Mouse (Mus musculus): ENCODE data around the gene Crisp4. TPM values are rescaled to one million over a fixed set of nuclear protein-coding genes. Genes with fewer than 3 reads are reported as not detected.

Crisp4 gene
- not detected in 2 replicates for polyA plus RNA-seq (2012; ENCODE audit: insufficient read depth, insufficient read length, missing spikeins)

DNA sequence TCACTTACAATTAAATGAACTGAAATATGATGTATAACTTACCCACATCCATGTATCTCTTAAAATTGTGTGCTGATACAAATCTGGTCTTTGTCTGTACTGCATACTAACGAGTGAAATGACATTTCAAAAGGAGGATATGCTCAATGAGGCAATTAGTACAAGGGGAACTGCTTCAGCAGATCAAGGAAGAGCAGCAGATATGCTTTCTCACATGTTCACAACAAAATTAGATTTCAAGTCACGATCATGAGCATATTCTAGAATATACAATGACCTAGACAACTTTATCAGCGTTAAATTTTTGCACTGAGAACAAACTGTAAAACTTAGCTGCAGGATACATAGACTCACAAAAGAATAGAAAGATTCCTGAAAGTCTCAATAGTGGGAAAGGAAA is at the start of gene Crisp4:
Gene Crisp4 (minus strand): TSS at position 101 of the 400 bp plus-strand sequence.
- Histone ChIP-seq H3K4me3 (ENCODE audit: insufficient read depth, low read depth, low read length) (no peak within 1 kb of the TSS), H3K4me1 (ENCODE audit: control insufficient read depth, insufficient read depth, insufficient read length, low read length) (no peaks in the 10 kb centered on the region), H3K27ac (replicated peaks; ENCODE audit: low read depth, low read length) (no peak within 1 kb of the TSS)

- H3K27ac ChIP-seq (replicated peaks; ENCODE audit: low read depth, low read length): no peak overlapping the region
- no peaks in the 10 kb centered on the region for H3K4me1 ChIP-seq (ENCODE audit: control insufficient read depth, insufficient read depth, insufficient read length, low read length)
- H3K4me3 ChIP-seq (ENCODE audit: insufficient read depth, low read depth, low read length): no peak overlapping the region
Measured at GRCm38 (mm10) chr1:18191719-18192118, 46.0 kb upstream of the Crisp4 start.

DNA sequence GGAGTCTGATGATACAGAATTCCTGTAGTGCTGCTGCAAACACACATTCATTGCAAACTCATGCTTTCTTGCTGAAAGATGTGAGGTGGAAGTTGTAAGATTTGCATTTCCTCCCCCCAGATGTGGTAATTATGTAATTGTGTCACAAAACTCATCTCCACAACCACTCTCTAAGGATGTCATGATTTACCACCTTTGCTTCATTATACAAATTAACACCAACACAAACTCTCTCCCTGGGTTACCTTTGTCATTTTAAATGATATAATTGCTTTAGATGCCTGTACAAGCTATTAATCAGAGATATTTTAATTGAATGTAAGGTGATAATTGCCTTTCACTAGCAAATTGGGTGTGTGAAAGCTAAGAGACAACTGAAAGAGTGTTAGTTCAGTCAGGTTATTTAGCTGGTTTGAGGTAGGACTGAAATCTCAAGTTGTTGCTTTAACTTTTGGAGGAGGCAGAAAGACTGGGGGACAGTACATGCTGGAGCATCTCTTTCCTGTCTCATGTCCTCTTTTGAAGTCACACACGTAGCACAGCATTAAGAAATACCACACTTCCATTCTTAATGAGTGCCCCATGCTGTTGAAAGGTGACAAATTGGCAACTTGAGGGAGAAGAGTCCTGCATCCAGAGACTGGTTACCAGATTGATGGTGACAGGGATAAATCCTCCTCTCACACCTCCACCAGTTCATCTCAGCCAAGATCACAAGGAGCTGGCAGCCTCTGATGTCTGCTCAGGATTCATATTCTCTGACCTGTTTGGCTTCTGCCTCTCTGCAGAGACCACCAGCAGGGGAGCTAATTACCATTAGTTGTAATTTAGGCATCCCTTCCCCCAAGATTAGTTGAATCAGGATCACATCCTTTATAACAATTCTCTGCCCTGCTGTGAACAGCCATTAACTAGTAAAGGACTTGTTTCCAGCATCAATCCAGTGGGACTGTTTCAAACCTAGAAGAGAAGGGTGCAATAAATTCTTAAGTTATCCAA is 45.3 kb upstream of the Crisp4 start:
- Histone ChIP-seq H3K4me3 (ENCODE audit: insufficient read depth, low read depth, low read length) (no peak overlapping the region), H3K27ac (replicated peaks; ENCODE audit: low read depth, low read length) (no peak overlapping the region), H3K4me1 (ENCODE audit: control insufficient read depth, insufficient read depth, insufficient read length, low read length) (no peaks in the 10 kb centered on the region)

- H3K4me1 ChIP-seq (ENCODE audit: control insufficient read depth, insufficient read depth, insufficient read length, low read length): no peaks in the 10 kb centered on the region
- H3K27ac ChIP-seq (replicated peaks; ENCODE audit: low read depth, low read length): no peak overlapping the region
- no peak overlapping the region for H3K4me3 ChIP-seq (ENCODE audit: insufficient read depth, low read depth, low read length)
Measured at GRCm38 (mm10) chr1:18181167-18181566, 35.5 kb upstream of the Crisp4 start.

GRCm38 (mm10) chr1:18170573-18170972 is 24.9 kb upstream of the Crisp4 start:
- Histone ChIP-seq H3K27ac (replicated peaks; ENCODE audit: low read depth, low read length) (no peak overlapping the region), H3K4me3 (ENCODE audit: insufficient read depth, low read depth, low read length) (no peak overlapping the region), H3K4me1 (ENCODE audit: control insufficient read depth, insufficient read depth, insufficient read length, low read length) (no peaks in the 10 kb centered on the region)

DNA sequence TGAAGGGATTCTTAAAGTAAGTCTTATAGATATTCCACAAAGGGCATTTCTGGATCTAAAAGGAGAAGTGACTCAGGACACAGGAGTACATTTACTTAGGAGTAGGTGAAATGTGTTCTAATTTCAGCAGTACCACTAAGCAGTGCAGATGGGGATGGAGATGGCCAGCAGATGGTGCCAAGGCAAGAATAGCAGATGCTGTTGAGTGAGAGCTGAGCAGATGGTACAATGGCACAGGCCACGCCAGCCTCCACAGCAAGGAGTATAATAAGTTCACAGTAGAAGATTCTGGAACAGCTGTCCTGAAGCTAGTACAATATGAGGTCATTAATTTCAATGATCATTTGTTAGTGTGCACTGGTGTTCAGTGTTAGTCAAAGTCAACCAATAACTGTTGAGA is 22.6 kb upstream of the Crisp4 start:
- Histone ChIP-seq H3K4me1 (ENCODE audit: control insufficient read depth, insufficient read depth, insufficient read length, low read length) (no peaks in the 10 kb centered on the region), H3K4me3 (ENCODE audit: insufficient read depth, low read depth, low read length) (no peak overlapping the region)

GRCm38 (mm10) chr1:18159082-18159481 is 13.4 kb upstream of the Crisp4 start:
- no peak overlapping the region for H3K27ac ChIP-seq (replicated peaks; ENCODE audit: low read depth, low read length)
- no peaks in the 10 kb centered on the region for H3K4me1 ChIP-seq (ENCODE audit: control insufficient read depth, insufficient read depth, insufficient read length, low read length)
- no peak overlapping the region for H3K4me3 ChIP-seq (ENCODE audit: insufficient read depth, low read depth, low read length)

More for the DNA sequence above, 22.6 kb upstream of the Crisp4 start:
- no peak overlapping the region for H3K27ac ChIP-seq (replicated peaks; ENCODE audit: low read depth, low read length)

GRCm38 (mm10) chr1:18148211-18148610 is 2.5 kb upstream of the Crisp4 start:
- H3K4me3 ChIP-seq (ENCODE audit: insufficient read depth, low read depth, low read length): no peak overlapping the region
- no peak overlapping the region for H3K27ac ChIP-seq (replicated peaks; ENCODE audit: low read depth, low read length)
- H3K4me1 ChIP-seq (ENCODE audit: control insufficient read depth, insufficient read depth, insufficient read length, low read length): no peaks in the 10 kb centered on the region

DNA sequence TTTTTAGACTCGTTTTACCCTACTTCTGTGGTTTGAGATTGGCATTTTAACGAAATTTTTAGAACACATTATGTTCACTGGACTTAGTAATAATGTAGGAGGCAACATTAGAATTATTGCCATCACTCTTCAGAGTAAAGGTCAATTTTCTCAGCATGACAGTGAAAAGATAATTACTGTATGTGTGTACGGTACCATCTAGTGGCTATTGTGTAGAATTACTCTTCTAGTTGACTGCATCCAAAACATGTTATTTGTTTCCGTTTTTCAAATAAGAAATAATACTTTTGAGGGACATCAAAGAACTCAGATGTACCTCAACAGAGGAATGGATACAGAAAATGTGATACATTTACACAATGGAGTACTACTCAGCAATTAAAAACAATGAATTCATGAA is 14.0 kb downstream of the Crisp4 start:
- H3K4me1 ChIP-seq (ENCODE audit: control insufficient read depth, insufficient read depth, insufficient read length, low read length): no peaks in the 10 kb centered on the region
- H3K4me3 ChIP-seq (ENCODE audit: insufficient read depth, low read depth, low read length): no peak overlapping the region
- H3K27ac ChIP-seq (replicated peaks; ENCODE audit: low read depth, low read length): no peak overlapping the region

DNA sequence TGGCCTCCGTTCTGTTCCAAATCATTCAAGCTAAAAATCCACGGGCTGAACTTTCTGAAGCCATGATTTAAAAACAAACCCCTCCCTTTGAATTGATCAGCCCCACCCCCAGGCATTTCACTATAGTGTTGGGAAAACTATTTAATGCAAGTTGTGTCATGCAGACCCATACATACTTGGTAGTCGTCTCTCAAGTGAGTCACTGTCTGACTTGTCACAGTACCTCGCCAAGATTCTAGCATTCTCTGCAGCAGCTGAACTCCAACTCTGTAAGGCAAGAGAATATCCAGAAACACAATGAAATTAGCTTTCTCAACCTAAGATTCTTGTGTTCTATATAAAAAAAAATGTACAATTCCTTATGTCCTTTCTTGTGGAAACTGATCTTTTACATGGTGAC is 15.7 kb downstream of the Crisp4 start:
- H3K4me3 ChIP-seq (ENCODE audit: insufficient read depth, low read depth, low read length): no peak overlapping the region

GRCm38 (mm10) chr1:18106720-18107355 is 38.9 kb downstream of the Crisp4 start:
- H3K4me3 ChIP-seq (ENCODE audit: insufficient read depth, low read depth, low read length): no peak overlapping the region
- H3K27ac ChIP-seq (replicated peaks; ENCODE audit: low read depth, low read length): no peak overlapping the region
- no peaks in the 10 kb centered on the region for H3K4me1 ChIP-seq (ENCODE audit: control insufficient read depth, insufficient read depth, insufficient read length, low read length)

More for the DNA sequence above, 15.7 kb downstream of the Crisp4 start:
- Histone ChIP-seq H3K27ac (replicated peaks; ENCODE audit: low read depth, low read length) (no peak overlapping the region), H3K4me1 (ENCODE audit: control insufficient read depth, insufficient read depth, insufficient read length, low read length) (no peaks in the 10 kb centered on the region)

GRCm38 (mm10) chr1:18105866-18106529 is 39.7 kb downstream of the Crisp4 start:
- H3K4me1 ChIP-seq (ENCODE audit: control insufficient read depth, insufficient read depth, insufficient read length, low read length): no peaks in the 10 kb centered on the region
- H3K4me3 ChIP-seq (ENCODE audit: insufficient read depth, low read depth, low read length): no peak overlapping the region
- H3K27ac ChIP-seq (replicated peaks; ENCODE audit: low read depth, low read length): no peak overlapping the region

GRCm38 (mm10) chr1:18105029-18105865 is 40.5 kb downstream of the Crisp4 start:
- no peaks in the 10 kb centered on the region for H3K4me1 ChIP-seq (ENCODE audit: control insufficient read depth, insufficient read depth, insufficient read length, low read length)
- H3K27ac ChIP-seq (replicated peaks; ENCODE audit: low read depth, low read length): no peak overlapping the region
- no peak overlapping the region for H3K4me3 ChIP-seq (ENCODE audit: insufficient read depth, low read depth, low read length)
